Mouse (Mus musculus): ENCODE measurements around the gene Dnaja3.

The Dnaja3 gene

GRCm38 (mm10) chr16:4639831-4640237 lies at the start of gene Dnaja3, which contains the start of gene Vasn:
Gene Dnaja3 (plus strand): TSS chr16:4639989.
Gene Vasn (plus strand): TSS chr16:4639941.
- DNase-seq (ENCODE audit: low spot score) = peak; percentile 94

GRCm38 (mm10) chr16:4590236-4590635 lies 49.6 kb upstream of the Dnaja3 start:
- no peak for DNase-seq (ENCODE audit: low spot score)

GRCm38 (mm10) chr16:4592909-4593875 lies 46.6 kb upstream of the Dnaja3 start:
- DNase-seq (ENCODE audit: low spot score) = peak; percentile 74

- DNase-seq (ENCODE audit: low spot score) = peak; percentile 46
Observed at GRCm38 (mm10) chr16:4593971-4594813, 45.6 kb upstream of the Dnaja3 start, which contains the start of gene Glis2. Gene Glis2 (plus strand): TSS chr16:4594713.

- DNase-seq (ENCODE audit: low spot score) = no peak
Observed at GRCm38 (mm10) chr16:4594814-4595526, 44.8 kb upstream of the Dnaja3 start.

- peak; percentile 64 for DNase-seq (ENCODE audit: low spot score)
Observed at GRCm38 (mm10) chr16:4595527-4595963, 44.2 kb upstream of the Dnaja3 start.

GRCm38 (mm10) chr16:4596141-4596728 lies 43.6 kb upstream of the Dnaja3 start:
- DNase-seq (ENCODE audit: low spot score) = no peak

GRCm38 (mm10) chr16:4596836-4597235 lies 43.0 kb upstream of the Dnaja3 start:
- DNase-seq (ENCODE audit: low spot score) = no peak

GRCm38 (mm10) chr16:4597296-4597695 lies 42.5 kb upstream of the Dnaja3 start:
- no peak for DNase-seq (ENCODE audit: low spot score)

- no peak for DNase-seq (ENCODE audit: low spot score)
Observed at GRCm38 (mm10) chr16:4598041-4598440, 41.7 kb upstream of the Dnaja3 start.

GRCm38 (mm10) chr16:4598891-4599543 lies 40.8 kb upstream of the Dnaja3 start:
- no peak for DNase-seq (ENCODE audit: low spot score)

- no peak for DNase-seq (ENCODE audit: low spot score)
Observed at GRCm38 (mm10) chr16:4599616-4600015, 40.2 kb upstream of the Dnaja3 start.

GRCm38 (mm10) chr16:4600701-4601310 lies 39.0 kb upstream of the Dnaja3 start:
- DNase-seq (ENCODE audit: low spot score) = no peak

- DNase-seq (ENCODE audit: low spot score) = no peak
Observed at GRCm38 (mm10) chr16:4602189-4602588, 37.6 kb upstream of the Dnaja3 start.

- DNase-seq (ENCODE audit: low spot score) = no peak
Observed at GRCm38 (mm10) chr16:4602766-4603452, 36.9 kb upstream of the Dnaja3 start.

- no peak for DNase-seq (ENCODE audit: low spot score)
Observed at GRCm38 (mm10) chr16:4603453-4603837, 36.3 kb upstream of the Dnaja3 start.

- no peak for DNase-seq (ENCODE audit: low spot score)
Observed at GRCm38 (mm10) chr16:4604293-4604837, 35.4 kb upstream of the Dnaja3 start.

- no peak for DNase-seq (ENCODE audit: low spot score)
Observed at GRCm38 (mm10) chr16:4605514-4606131, 34.2 kb upstream of the Dnaja3 start.
